Mouse (Mus musculus) granulocyte monocyte progenitor cell, adult 5-6 weeks (primary cell): ENCODE results near the gene Tesk1. TPM values are rescaled to one million over a fixed set of nuclear protein-coding genes. Genes with fewer than 3 reads are reported as not detected.
A peak's percentile ranks its signal among the peaks of the same experiment; 100 is the strongest.

Experiments used
- ATAC-seq: replicated peaks from 2 replicates; pipeline ENCODE4 v1.8.0; 2016; ENCODE audit warnings: mild to moderate bottlenecking, moderate TSS enrichment, inconsistent platforms; ENCODE audit not compliant: poor library complexity, severe bottlenecking
- total RNA-seq, 2 experiments: library from RNA; stranded (forward) in 1 of 2; stranded (reverse) in 1 of 2; fragments of 200-712, 200-1000 nt in 1 of 2; fragments of >200 nt in 1 of 2; fragmentation: Nextera tagmentation in 1 of 2; gene quantifications; 2 replicates each; pipeline ENCODE4 v1.2.3; 2014 to 2017

Tesk1 gene
- total RNA-seq, 2 experiments from 2014 or later = 6.9 to 7.4 TPM

GRCm38 (mm10) chr4:43490801-43491200 lies 49.1 kb downstream of the Tesk1 start:
- no peak for ATAC-seq

- ATAC-seq = no peak
These were observed 50.5 kb downstream of the Tesk1 start for GRCm38 (mm10) chr4:43492101-43492820.

- peak; percentile 94 for ATAC-seq
These were observed 51.1 kb downstream of the Tesk1 start, which contains the start of gene Ccdc107 for GRCm38 (mm10) chr4:43492821-43493185. TSS of gene Ccdc107 (plus strand) at chr4:43492900.

GRCm38 (mm10) chr4:43493186-43493845 lies 51.6 kb downstream of the Tesk1 start:
- ATAC-seq = peak; percentile 85

GRCm38 (mm10) chr4:43493846-43494240 lies 52.1 kb downstream of the Tesk1 start:
- ATAC-seq = no peak

- ATAC-seq = no peak
These were observed 54.8 kb downstream of the Tesk1 start for GRCm38 (mm10) chr4:43496587-43496986.

GRCm38 (mm10) chr4:43497405-43497804 lies 55.7 kb downstream of the Tesk1 start:
- ATAC-seq = no peak

Other genes starting within 250 kb of the Tesk1 start
- 0.21 TPM in 1 of 2 replicates, not detected in the other for gene Atp8b5, start 174.8 kb upstream of the Tesk1 start, total RNA-seq (2014; fragmentation: Nextera tagmentation)
- 0.05 TPM in 1 of 2 replicates, not detected in the other for gene Atp8b5, start 174.8 kb upstream of the Tesk1 start, total RNA-seq (2017)
- gene Rusc2, start 60.0 kb upstream of the Tesk1 start, total RNA-seq (2014; fragmentation: Nextera tagmentation) = 1.3 and 2.9 TPM in 2 replicates
- gene Rusc2, start 60.0 kb upstream of the Tesk1 start, total RNA-seq (2017) = 1.7 and 1.9 TPM in 2 replicates
- not detected in 2 replicates for gene Fam166b, start 12.8 kb upstream of the Tesk1 start, total RNA-seq (2014; fragmentation: Nextera tagmentation)
- not detected in 2 replicates for gene Fam166b, start 12.8 kb upstream of the Tesk1 start, total RNA-seq (2017)
- 7.7 and 11.1 TPM in 2 replicates for gene Cd72, start 12.7 kb downstream of the Tesk1 start, total RNA-seq (2014; fragmentation: Nextera tagmentation)
- 7.0 and 9.1 TPM in 2 replicates for gene Cd72, start 12.7 kb downstream of the Tesk1 start, total RNA-seq (2017)
- not detected in 2 replicates for gene Sit1, start 41.8 kb downstream of the Tesk1 start, total RNA-seq (2014; fragmentation: Nextera tagmentation)
- not detected in 2 replicates for gene Sit1, start 41.8 kb downstream of the Tesk1 start, total RNA-seq (2017)
- gene Ccdc107, start 51.0 kb downstream of the Tesk1 start, total RNA-seq (2014; fragmentation: Nextera tagmentation) = 28.2 and 44.7 TPM in 2 replicates
- 48.0 and 56.1 TPM in 2 replicates for gene Ccdc107, start 51.0 kb downstream of the Tesk1 start, total RNA-seq (2017)
- gene Arhgef39, start 57.8 kb downstream of the Tesk1 start, total RNA-seq (2014; fragmentation: Nextera tagmentation) = 52.0 and 55.5 TPM in 2 replicates
- gene Arhgef39, start 57.8 kb downstream of the Tesk1 start, total RNA-seq (2017) = 63.7 and 81.2 TPM in 2 replicates
- gene Car9, start 65.0 kb downstream of the Tesk1 start, total RNA-seq (2014; fragmentation: Nextera tagmentation) = 11.6 and 16.9 TPM in 2 replicates
- 4.1 and 7.6 TPM in 2 replicates for gene Car9, start 65.0 kb downstream of the Tesk1 start, total RNA-seq (2017)
- gene Tpm2, start 81.8 kb downstream of the Tesk1 start, total RNA-seq (2014; fragmentation: Nextera tagmentation) = 1.6 and 3.8 TPM in 2 replicates
- 2.5 and 5.2 TPM in 2 replicates for gene Tpm2, start 81.8 kb downstream of the Tesk1 start, total RNA-seq (2017)
- 10.5 and 13.4 TPM in 2 replicates for gene Creb3, start 120.4 kb downstream of the Tesk1 start, total RNA-seq (2014; fragmentation: Nextera tagmentation)
- 24.9 and 25.7 TPM in 2 replicates for gene Creb3, start 120.4 kb downstream of the Tesk1 start, total RNA-seq (2017)
- gene Tln1, start 120.8 kb downstream of the Tesk1 start, total RNA-seq (2014; fragmentation: Nextera tagmentation) = 167 and 198 TPM in 2 replicates
- 251 and 299 TPM in 2 replicates for gene Tln1, start 120.8 kb downstream of the Tesk1 start, total RNA-seq (2017)
- 28.1 and 30.8 TPM in 2 replicates for gene Rgp1, start 136.8 kb downstream of the Tesk1 start, total RNA-seq (2014; fragmentation: Nextera tagmentation)
- 9.9 and 10.9 TPM in 2 replicates for gene Rgp1, start 136.8 kb downstream of the Tesk1 start, total RNA-seq (2017)
- gene Gba2, start 136.9 kb downstream of the Tesk1 start, total RNA-seq (2014; fragmentation: Nextera tagmentation) = 10.6 and 19.0 TPM in 2 replicates
- gene Gba2, start 136.9 kb downstream of the Tesk1 start, total RNA-seq (2017) = 7.8 and 8.4 TPM in 2 replicates
- gene Msmp, start 142.6 kb downstream of the Tesk1 start, total RNA-seq (2014; fragmentation: Nextera tagmentation) = not detected in 2 replicates
- gene Msmp, start 142.6 kb downstream of the Tesk1 start, total RNA-seq (2017) = not detected in 2 replicates
- 0.64 TPM in 1 of 2 replicates, not detected in the other for gene Npr2, start 190.0 kb downstream of the Tesk1 start, total RNA-seq (2014; fragmentation: Nextera tagmentation)
- gene Npr2, start 190.0 kb downstream of the Tesk1 start, total RNA-seq (2017) = 0.31 and 0.56 TPM in 2 replicates
- 1.3 TPM in 1 of 2 replicates, not detected in the other for gene Spag8, start 211.7 kb downstream of the Tesk1 start, total RNA-seq (2014; fragmentation: Nextera tagmentation)
- not detected in 2 replicates for gene Spag8, start 211.7 kb downstream of the Tesk1 start, total RNA-seq (2017)
- 58.6 and 78.3 TPM in 2 replicates for gene Hint2, start 214.5 kb downstream of the Tesk1 start, total RNA-seq (2014; fragmentation: Nextera tagmentation)
- gene Hint2, start 214.5 kb downstream of the Tesk1 start, total RNA-seq (2017) = 55.1 and 63.3 TPM in 2 replicates
- 1.9 and 4.9 TPM in 2 replicates for gene Tmem8b, start 227.0 kb downstream of the Tesk1 start, total RNA-seq (2014; fragmentation: Nextera tagmentation)
- 0.46 and 0.52 TPM in 2 replicates for gene Tmem8b, start 227.0 kb downstream of the Tesk1 start, total RNA-seq (2017)
- not detected in 2 replicates for gene Fam221b, start 227.2 kb downstream of the Tesk1 start, total RNA-seq (2014; fragmentation: Nextera tagmentation)
- 0.34 and 0.36 TPM in 2 replicates for gene Fam221b, start 227.2 kb downstream of the Tesk1 start, total RNA-seq (2017)